Mouse (Mus musculus): ENCODE results near the gene Zfp992. TPM values are rescaled to one million over a fixed set of nuclear protein-coding genes. Genes with fewer than 3 reads are reported as not detected.
"Not testable (repeated sequence)": the region's sequence is repeated elsewhere in the genome, so short reads cannot be mapped to it uniquely, and the experiment has no call there.

The Zfp992 gene
- 1.0 TPM for polyA plus RNA-seq (2012; fragmentation: generic; extraction: Trizol)

- not testable (repeated sequence) for H3K79me2 ChIP-seq (ENCODE audit: control insufficient read depth, insufficient read depth); H3K27me3 ChIP-seq (ENCODE audit: control insufficient read depth, insufficient read depth, insufficient read length); H3K36me3 ChIP-seq (ENCODE audit: control insufficient read depth, insufficient read depth); H3K4me2 ChIP-seq (ENCODE audit: low read depth); H3ac ChIP-seq (ENCODE audit: control insufficient read depth, insufficient read length); H3K4me3 ChIP-seq
Observed at GRCm38 (mm10) chr4:146448950-146449349, at the start of gene Zfp992. Gene Zfp992 (plus strand): TSS chr4:146449023.

GRCm38 (mm10) chr4:146429467-146429866 lies 19.4 kb upstream of the Zfp992 start:
- not testable (repeated sequence) for H3K27me3 ChIP-seq (ENCODE audit: control insufficient read depth, insufficient read depth, insufficient read length); H3K36me3 ChIP-seq (ENCODE audit: control insufficient read depth, insufficient read depth); H3ac ChIP-seq (ENCODE audit: control insufficient read depth, insufficient read length); H3K4me2 ChIP-seq (ENCODE audit: low read depth); H3K79me2 ChIP-seq (ENCODE audit: control insufficient read depth, insufficient read depth); H3K4me3 ChIP-seq

GRCm38 (mm10) chr4:146430876-146431275 lies 17.9 kb upstream of the Zfp992 start:
- H3K4me3 ChIP-seq; H3ac ChIP-seq (ENCODE audit: control insufficient read depth, insufficient read length); H3K79me2 ChIP-seq (ENCODE audit: control insufficient read depth, insufficient read depth); H3K36me3 ChIP-seq (ENCODE audit: control insufficient read depth, insufficient read depth); H3K4me2 ChIP-seq (ENCODE audit: low read depth); H3K27me3 ChIP-seq (ENCODE audit: control insufficient read depth, insufficient read depth, insufficient read length): not testable (repeated sequence)

GRCm38 (mm10) chr4:146435539-146435938 lies 13.3 kb upstream of the Zfp992 start:
- not testable (repeated sequence) for H3K4me3 ChIP-seq; H3K27me3 ChIP-seq (ENCODE audit: control insufficient read depth, insufficient read depth, insufficient read length); H3K4me2 ChIP-seq (ENCODE audit: low read depth); H3K79me2 ChIP-seq (ENCODE audit: control insufficient read depth, insufficient read depth); H3K36me3 ChIP-seq (ENCODE audit: control insufficient read depth, insufficient read depth); H3ac ChIP-seq (ENCODE audit: control insufficient read depth, insufficient read length)

- H3K4me3 ChIP-seq: not testable (repeated sequence)
Observed at GRCm38 (mm10) chr4:146437256-146437655, 11.6 kb upstream of the Zfp992 start.

GRCm38 (mm10) chr4:146444345-146444744 lies 4.5 kb upstream of the Zfp992 start:
- H3K36me3 ChIP-seq (ENCODE audit: control insufficient read depth, insufficient read depth); H3K27me3 ChIP-seq (ENCODE audit: control insufficient read depth, insufficient read depth, insufficient read length); H3K79me2 ChIP-seq (ENCODE audit: control insufficient read depth, insufficient read depth); H3ac ChIP-seq (ENCODE audit: control insufficient read depth, insufficient read length); H3K4me3 ChIP-seq; H3K4me2 ChIP-seq (ENCODE audit: low read depth): not testable (repeated sequence)

More at GRCm38 (mm10) chr4:146437256-146437655, 11.6 kb upstream of the Zfp992 start:
- not testable (repeated sequence) for H3ac ChIP-seq (ENCODE audit: control insufficient read depth, insufficient read length); H3K36me3 ChIP-seq (ENCODE audit: control insufficient read depth, insufficient read depth); H3K27me3 ChIP-seq (ENCODE audit: control insufficient read depth, insufficient read depth, insufficient read length); H3K4me2 ChIP-seq (ENCODE audit: low read depth); H3K79me2 ChIP-seq (ENCODE audit: control insufficient read depth, insufficient read depth)

GRCm38 (mm10) chr4:146445121-146445520 lies 3.7 kb upstream of the Zfp992 start:
- H3ac ChIP-seq (ENCODE audit: control insufficient read depth, insufficient read length); H3K4me3 ChIP-seq; H3K4me2 ChIP-seq (ENCODE audit: low read depth); H3K36me3 ChIP-seq (ENCODE audit: control insufficient read depth, insufficient read depth); H3K27me3 ChIP-seq (ENCODE audit: control insufficient read depth, insufficient read depth, insufficient read length); H3K79me2 ChIP-seq (ENCODE audit: control insufficient read depth, insufficient read depth): not testable (repeated sequence)

GRCm38 (mm10) chr4:146446135-146446534 lies 2.7 kb upstream of the Zfp992 start:
- not testable (repeated sequence) for H3K4me3 ChIP-seq; H3ac ChIP-seq (ENCODE audit: control insufficient read depth, insufficient read length); H3K4me2 ChIP-seq (ENCODE audit: low read depth); H3K27me3 ChIP-seq (ENCODE audit: control insufficient read depth, insufficient read depth, insufficient read length); H3K36me3 ChIP-seq (ENCODE audit: control insufficient read depth, insufficient read depth); H3K79me2 ChIP-seq (ENCODE audit: control insufficient read depth, insufficient read depth)

GRCm38 (mm10) chr4:146447016-146447415 lies 1.8 kb upstream of the Zfp992 start:
- H3K4me3 ChIP-seq; H3K36me3 ChIP-seq (ENCODE audit: control insufficient read depth, insufficient read depth); H3K27me3 ChIP-seq (ENCODE audit: control insufficient read depth, insufficient read depth, insufficient read length); H3ac ChIP-seq (ENCODE audit: control insufficient read depth, insufficient read length); H3K4me2 ChIP-seq (ENCODE audit: low read depth); H3K79me2 ChIP-seq (ENCODE audit: control insufficient read depth, insufficient read depth): not testable (repeated sequence)

GRCm38 (mm10) chr4:146449711-146450110 lies 888 bp downstream of the Zfp992 start:
- H3K79me2 ChIP-seq (ENCODE audit: control insufficient read depth, insufficient read depth): not testable (repeated sequence)

GRCm38 (mm10) chr4:146452576-146452975 lies 3.8 kb downstream of the Zfp992 start:
- H3K4me3 ChIP-seq; H3K36me3 ChIP-seq (ENCODE audit: control insufficient read depth, insufficient read depth); H3K4me2 ChIP-seq (ENCODE audit: low read depth); H3ac ChIP-seq (ENCODE audit: control insufficient read depth, insufficient read length); H3K79me2 ChIP-seq (ENCODE audit: control insufficient read depth, insufficient read depth); H3K27me3 ChIP-seq (ENCODE audit: control insufficient read depth, insufficient read depth, insufficient read length): not testable (repeated sequence)

More at GRCm38 (mm10) chr4:146449711-146450110, 888 bp downstream of the Zfp992 start:
- not testable (repeated sequence) for H3K4me2 ChIP-seq (ENCODE audit: low read depth); H3ac ChIP-seq (ENCODE audit: control insufficient read depth, insufficient read length); H3K27me3 ChIP-seq (ENCODE audit: control insufficient read depth, insufficient read depth, insufficient read length); H3K4me3 ChIP-seq; H3K36me3 ChIP-seq (ENCODE audit: control insufficient read depth, insufficient read depth)

GRCm38 (mm10) chr4:146454170-146454569 lies 5.3 kb downstream of the Zfp992 start:
- H3K27me3 ChIP-seq (ENCODE audit: control insufficient read depth, insufficient read depth, insufficient read length); H3K79me2 ChIP-seq (ENCODE audit: control insufficient read depth, insufficient read depth); H3K4me3 ChIP-seq; H3K36me3 ChIP-seq (ENCODE audit: control insufficient read depth, insufficient read depth); H3ac ChIP-seq (ENCODE audit: control insufficient read depth, insufficient read length); H3K4me2 ChIP-seq (ENCODE audit: low read depth): not testable (repeated sequence)

Data from myocyte (in vitro differentiated cells).